Mouse (Mus musculus) liver, embryonic 14.5 days (tissue): ENCODE results near the gene Clec1b.

Experiments used
- CTCF ChIP-seq: IDR thresholded peaks from 2 replicates; pipeline ENCODE4 v1.5.1; 2016; ENCODE audit warnings: antibody characterized with exemption, low read depth, control low read depth
- EP300 ChIP-seq: IDR thresholded peaks from 2 replicates; pipeline ENCODE4 v1.6.1; 2016; ENCODE audit warnings: antibody characterized with exemption, low read depth

- TF ChIP-seq CTCF, result no peak
- TF ChIP-seq EP300, result no peak
Measured at GRCm38 (mm10) chr6:129363942-129364341, 33.2 kb upstream of the Clec1b start.
